Mouse (Mus musculus): ENCODE data around the gene Ints1.

GRCm38 (mm10) chr5:139797473-139798167 is 22.1 kb upstream of the Ints1 start:
- TF ChIP-seq CTCF (conservative IDR thresholded peaks at IDR 0.05; ENCODE audit: insufficient read depth, insufficient read length, low read depth, low read length) (no peak), POLR2A (IDR thresholded peaks at IDR 0.05; ENCODE audit: low read depth, low read length) (no peak)
